Mouse (Mus musculus): Measurements from ENCODE around the gene Ap1b1. TPM values are rescaled to one million over a fixed set of nuclear protein-coding genes. Genes with fewer than 3 reads are reported as not detected.

Gene Ap1b1
- polyA plus RNA-seq, 1 experiment from 2014 or later, result 40.7 TPM

DNA sequence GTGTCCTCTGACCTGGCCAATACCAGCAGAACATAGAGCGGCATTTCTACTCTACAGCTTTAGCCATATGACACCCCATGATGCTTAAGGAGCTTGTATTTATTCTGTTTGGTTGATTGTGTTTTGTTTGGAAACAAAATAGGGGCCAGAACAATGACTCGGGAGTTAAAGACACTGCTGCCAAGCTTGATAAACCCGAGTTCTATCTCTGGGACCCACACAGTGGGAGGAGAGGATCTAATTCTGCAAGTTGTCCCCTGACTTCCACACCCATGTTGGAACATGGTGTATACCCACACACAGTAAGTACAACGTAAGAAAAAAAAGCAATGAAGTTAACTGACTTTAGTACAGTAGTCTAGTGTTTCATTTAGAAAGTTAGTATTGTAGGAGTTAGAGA is 16.2 kb downstream of the Ap1b1 start:
- Histone ChIP-seq H3K9me3 (ENCODE audit: control insufficient read depth, low read length) (no peaks in the 10 kb centered on the region), H3K4me2 (ENCODE audit: low read length) (no peak overlapping the region), H3K36me3 (ENCODE audit: control insufficient read depth, insufficient read depth, low read length) (peaks cover 29% of the 10 kb centered on the region), H3K27me3 (ENCODE audit: control insufficient read depth, insufficient read depth, low read length) (no peaks in the 10 kb centered on the region), H3K27ac (replicated peaks in 1 of 2; ENCODE audit: control insufficient read depth in 1 of 2, insufficient read depth in 1 of 2, low read depth in 2 of 2, low read length in 2 of 2) (no peak overlapping the region), H3K9ac (ENCODE audit: low read length) (no peak overlapping the region), H3K4me1 (ENCODE audit: control insufficient read depth in 2 of 2, insufficient read depth in 2 of 2, low read length in 2 of 2) (no peaks in the 10 kb centered on the region), H3K4me3 (ENCODE audit: control insufficient read depth in 1 of 2, insufficient read depth in 1 of 2, low read depth in 1 of 2, low read length in 2 of 2) (no peak overlapping the region)
- 74% methylated on average over 4 of the region's 4 CpGs for WGBS
- no peak for ATAC-seq (ENCODE audit: insufficient number of reproducible peaks, insufficient read depth, low FRiP score, low read depth)

DNA sequence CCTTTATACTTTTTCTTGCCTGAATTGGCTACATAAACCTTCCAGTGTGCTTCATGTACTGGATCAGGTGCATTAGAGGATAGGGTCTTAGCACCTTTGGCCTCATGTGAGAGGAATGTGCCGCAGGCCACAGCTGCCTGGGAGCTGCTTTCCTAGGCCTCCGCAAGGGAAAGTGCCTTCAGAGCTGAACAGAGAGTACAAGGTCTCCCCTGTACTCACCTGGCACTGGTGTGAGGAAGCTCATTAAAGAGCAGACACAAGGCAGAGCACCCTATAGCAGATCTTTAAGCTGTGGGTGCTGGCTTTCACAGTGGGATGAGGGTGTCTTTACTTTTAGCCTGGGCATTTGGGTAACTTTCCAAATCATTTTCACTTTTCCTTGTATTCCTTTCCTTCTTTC is 18.9 kb downstream of the Ap1b1 start:
- H3K36me3 ChIP-seq (ENCODE audit: control insufficient read depth, insufficient read depth, low read length), result peaks cover 26% of the 10 kb centered on the region
- H3K27me3 ChIP-seq (ENCODE audit: control insufficient read depth, insufficient read depth, low read length), result no peaks in the 10 kb centered on the region
- H3K4me1 ChIP-seq (ENCODE audit: control insufficient read depth in 2 of 2, insufficient read depth in 2 of 2, low read length in 2 of 2), result 0 out of 4 replicates have a peak, but pooled peaks cover 0 to 3% of the 10 kb centered on the region in 2 experiments
- no peaks in the 10 kb centered on the region for H3K9me3 ChIP-seq (ENCODE audit: control insufficient read depth, low read length)
- no peak overlapping the region for H3K4me2 ChIP-seq (ENCODE audit: low read length)
- H3K9ac ChIP-seq (ENCODE audit: low read length), result no peak overlapping the region
- WGBS, result 88% methylated on average over 2 of the region's 2 CpGs
- ATAC-seq (ENCODE audit: insufficient number of reproducible peaks, insufficient read depth, low FRiP score, low read depth), result no peak
- H3K27ac ChIP-seq (replicated peaks in 1 of 2; ENCODE audit: control insufficient read depth in 1 of 2, insufficient read depth in 1 of 2, low read depth in 2 of 2, low read length in 2 of 2), result no peak overlapping the region
- H3K4me3 ChIP-seq (ENCODE audit: control insufficient read depth in 1 of 2, insufficient read depth in 1 of 2, low read depth in 1 of 2, low read length in 2 of 2), result no peak overlapping the region

DNA sequence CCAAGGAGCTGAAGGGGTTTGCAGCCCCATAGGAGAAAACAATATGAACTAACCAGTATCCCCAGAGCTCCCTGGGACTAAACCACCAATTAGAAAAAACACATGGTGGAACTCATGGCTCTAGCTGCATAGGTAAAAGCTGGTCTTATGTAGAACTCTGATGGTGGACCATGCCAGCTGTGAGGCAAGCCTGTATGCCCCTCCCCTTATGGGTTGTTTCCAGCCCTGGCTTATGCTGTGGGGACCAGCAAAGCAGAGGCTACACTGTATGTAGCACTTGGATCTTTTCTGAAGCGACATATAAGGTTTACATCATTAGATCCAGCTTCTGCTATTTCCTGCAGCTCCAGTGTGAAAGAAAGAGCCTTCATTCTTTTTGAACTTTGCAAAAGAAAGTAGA is 20.6 kb downstream of the Ap1b1 start:
- WGBS, result 93% methylated on average over 1 of the region's 1 CpGs
- H3K36me3 ChIP-seq (ENCODE audit: control insufficient read depth, insufficient read depth, low read length), result peaks cover 30% of the 10 kb centered on the region
- H3K4me2 ChIP-seq (ENCODE audit: low read length), result no peak overlapping the region
- ATAC-seq (ENCODE audit: insufficient number of reproducible peaks, insufficient read depth, low FRiP score, low read depth), result no peak
- no peak overlapping the region for H3K4me3 ChIP-seq (ENCODE audit: control insufficient read depth in 1 of 2, insufficient read depth in 1 of 2, low read depth in 1 of 2, low read length in 2 of 2)
- 0 out of 4 replicates have a peak, but pooled peaks cover 0 to 3% of the 10 kb centered on the region in 2 experiments for H3K4me1 ChIP-seq (ENCODE audit: control insufficient read depth in 2 of 2, insufficient read depth in 2 of 2, low read length in 2 of 2)
- no peak overlapping the region for H3K9ac ChIP-seq (ENCODE audit: low read length)
- no peaks in the 10 kb centered on the region for H3K9me3 ChIP-seq (ENCODE audit: control insufficient read depth, low read length)
- H3K27me3 ChIP-seq (ENCODE audit: control insufficient read depth, insufficient read depth, low read length), result no peaks in the 10 kb centered on the region
- H3K27ac ChIP-seq (replicated peaks in 1 of 2; ENCODE audit: control insufficient read depth in 1 of 2, insufficient read depth in 1 of 2, low read depth in 2 of 2, low read length in 2 of 2), result no peak overlapping the region

DNA sequence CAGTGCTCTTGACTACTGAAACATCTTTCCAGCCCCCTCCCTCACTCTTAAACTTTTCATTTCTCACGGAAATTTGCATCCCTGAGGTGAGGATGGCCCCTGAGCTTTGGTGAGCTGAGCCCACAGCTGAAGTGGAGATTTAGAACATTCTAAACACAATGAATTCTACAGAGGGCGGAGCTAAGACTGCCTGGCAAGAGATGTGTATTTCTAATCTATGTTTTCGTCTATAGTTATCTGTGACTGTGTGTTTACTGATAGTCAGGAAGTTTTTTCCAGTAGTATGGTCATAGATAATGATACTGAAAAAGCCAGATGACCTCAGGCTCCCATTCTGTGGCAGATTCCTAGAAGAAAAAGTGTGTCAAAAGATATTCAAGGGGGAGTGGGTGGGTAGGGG is 22.2 kb downstream of the Ap1b1 start:
- WGBS, result 54% methylated on average over 3 of the region's 3 CpGs
- Histone ChIP-seq H3K27me3 (ENCODE audit: control insufficient read depth, insufficient read depth, low read length) (no peaks in the 10 kb centered on the region), H3K36me3 (ENCODE audit: control insufficient read depth, insufficient read depth, low read length) (peaks cover 30% of the 10 kb centered on the region), H3K9ac (ENCODE audit: low read length) (no peak overlapping the region), H3K27ac (replicated peaks in 1 of 2; ENCODE audit: control insufficient read depth in 1 of 2, insufficient read depth in 1 of 2, low read depth in 2 of 2, low read length in 2 of 2) (no peak overlapping the region), H3K4me3 (ENCODE audit: control insufficient read depth in 1 of 2, insufficient read depth in 1 of 2, low read depth in 1 of 2, low read length in 2 of 2) (no peak overlapping the region), H3K4me2 (ENCODE audit: low read length) (no peak overlapping the region), H3K9me3 (ENCODE audit: control insufficient read depth, low read length) (no peaks in the 10 kb centered on the region), H3K4me1 (ENCODE audit: control insufficient read depth in 2 of 2, insufficient read depth in 2 of 2, low read length in 2 of 2) (0 out of 4 replicates have a peak, but pooled peaks cover 2 to 3% of the 10 kb centered on the region in 2 experiments)
- no peak for ATAC-seq (ENCODE audit: insufficient number of reproducible peaks, insufficient read depth, low FRiP score, low read depth)

DNA sequence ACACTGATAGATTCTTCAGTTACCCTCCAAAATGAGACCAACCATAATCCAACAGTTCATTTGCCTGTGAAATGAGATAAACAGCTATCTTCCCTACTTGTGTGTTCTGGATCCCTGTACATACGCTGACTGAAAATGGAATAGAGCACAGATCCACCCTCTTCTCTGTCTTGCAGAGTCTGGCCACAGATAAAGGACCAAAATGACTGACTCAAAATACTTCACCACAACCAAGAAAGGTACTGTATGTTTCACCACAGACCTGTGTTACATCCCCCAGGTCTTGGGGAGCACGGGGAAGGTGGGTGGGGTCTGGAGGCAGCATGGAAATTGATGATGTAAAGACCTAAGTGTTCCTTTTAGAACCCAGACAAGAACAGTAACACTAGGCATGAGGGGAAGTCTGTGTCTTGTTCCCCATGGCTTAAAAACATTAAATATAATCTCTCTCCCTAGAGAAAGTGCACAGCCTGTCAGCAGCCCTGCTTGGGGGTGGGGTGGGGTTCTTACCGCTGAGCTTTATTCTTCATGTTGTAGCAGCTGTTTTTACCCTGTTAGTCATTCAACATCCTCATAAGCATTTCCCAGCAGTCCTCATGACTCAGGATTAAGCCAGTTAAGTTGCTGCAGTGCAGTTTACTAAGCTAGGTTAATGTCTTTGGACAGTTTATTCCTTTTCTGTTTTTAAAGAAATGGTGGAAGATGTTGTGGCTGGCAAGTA is 22.9 kb downstream of the Ap1b1 start:
- no peaks in the 10 kb centered on the region for H3K9me3 ChIP-seq (ENCODE audit: control insufficient read depth, low read length)
- H3K4me3 ChIP-seq (ENCODE audit: control insufficient read depth in 1 of 2, insufficient read depth in 1 of 2, low read depth in 1 of 2, low read length in 2 of 2), result no peak overlapping the region
- peaks cover 36% of the 10 kb centered on the region for H3K36me3 ChIP-seq (ENCODE audit: control insufficient read depth, insufficient read depth, low read length)
- no peaks in the 10 kb centered on the region for H3K27me3 ChIP-seq (ENCODE audit: control insufficient read depth, insufficient read depth, low read length)
- no peak overlapping the region for H3K9ac ChIP-seq (ENCODE audit: low read length)
- 60% methylated on average over 3 of the region's 3 CpGs for WGBS
- H3K4me2 ChIP-seq (ENCODE audit: low read length), result no peak overlapping the region
- no peak overlapping the region for H3K27ac ChIP-seq (replicated peaks in 1 of 2; ENCODE audit: control insufficient read depth in 1 of 2, insufficient read depth in 1 of 2, low read depth in 2 of 2, low read length in 2 of 2)
- no peak for ATAC-seq (ENCODE audit: insufficient number of reproducible peaks, insufficient read depth, low FRiP score, low read depth)
- H3K4me1 ChIP-seq (ENCODE audit: control insufficient read depth in 2 of 2, insufficient read depth in 2 of 2, low read length in 2 of 2), result 0 out of 4 replicates have a peak, but pooled peaks cover 2 to 3% of the 10 kb centered on the region in 2 experiments

DNA sequence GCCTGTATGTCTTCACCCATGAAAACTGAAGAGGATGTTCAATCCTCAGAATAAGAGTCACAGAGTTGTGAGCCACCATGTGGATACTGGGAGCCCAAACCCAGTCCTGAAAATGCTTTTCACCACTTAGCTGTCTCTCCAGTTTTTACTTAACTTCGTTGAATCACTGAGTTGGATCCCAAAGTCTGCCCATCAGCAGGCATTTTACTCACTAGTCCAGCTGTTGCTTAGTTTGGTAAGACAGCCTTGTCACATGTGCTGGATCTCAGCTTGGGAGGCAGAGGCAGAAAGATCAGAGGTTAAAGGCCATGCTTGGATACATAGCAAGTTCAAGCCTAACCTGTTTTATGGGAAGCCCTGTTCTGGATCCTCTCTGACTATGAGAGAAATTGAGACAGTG is 23.6 kb downstream of the Ap1b1 start:
- H3K27ac ChIP-seq (replicated peaks in 1 of 2; ENCODE audit: control insufficient read depth in 1 of 2, insufficient read depth in 1 of 2, low read depth in 2 of 2, low read length in 2 of 2), result no peak overlapping the region
- H3K9ac ChIP-seq (ENCODE audit: low read length), result no peak overlapping the region
- H3K36me3 ChIP-seq (ENCODE audit: control insufficient read depth, insufficient read depth, low read length), result peaks cover 42% of the 10 kb centered on the region
- WGBS, result 87% methylated on average over 1 of the region's 1 CpGs
- H3K4me2 ChIP-seq (ENCODE audit: low read length), result no peak overlapping the region
- 0 out of 4 replicates have a peak, but pooled peaks cover 2 to 3% of the 10 kb centered on the region in 2 experiments for H3K4me1 ChIP-seq (ENCODE audit: control insufficient read depth in 2 of 2, insufficient read depth in 2 of 2, low read length in 2 of 2)
- H3K4me3 ChIP-seq (ENCODE audit: control insufficient read depth in 1 of 2, insufficient read depth in 1 of 2, low read depth in 1 of 2, low read length in 2 of 2), result no peak overlapping the region
- ATAC-seq (ENCODE audit: insufficient number of reproducible peaks, insufficient read depth, low FRiP score, low read depth), result no peak
- no peaks in the 10 kb centered on the region for H3K27me3 ChIP-seq (ENCODE audit: control insufficient read depth, insufficient read depth, low read length)
- no peaks in the 10 kb centered on the region for H3K9me3 ChIP-seq (ENCODE audit: control insufficient read depth, low read length)

DNA sequence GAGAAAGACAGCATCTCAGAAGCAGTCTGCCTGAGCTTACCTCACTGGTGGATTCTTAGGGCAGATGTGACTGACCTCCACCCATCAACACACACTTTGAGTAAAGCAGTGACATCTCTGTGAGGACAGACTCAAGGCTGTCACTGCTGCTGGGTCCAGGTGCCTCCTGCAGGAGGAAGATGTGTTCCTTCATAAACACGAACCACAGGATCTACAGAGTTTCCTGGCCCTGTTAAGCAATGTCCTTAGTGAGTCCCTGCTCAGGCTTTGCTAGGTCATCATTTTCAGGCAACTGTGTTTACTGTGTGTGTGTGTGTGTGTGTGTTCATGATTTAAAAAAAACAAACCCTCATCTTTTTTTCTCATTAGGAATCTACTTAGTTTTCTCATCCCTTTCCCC is 24.9 kb downstream of the Ap1b1 start:
- no peak for ATAC-seq (ENCODE audit: insufficient number of reproducible peaks, insufficient read depth, low FRiP score, low read depth)
- H3K4me2 ChIP-seq (ENCODE audit: low read length), result no peak overlapping the region
- H3K9ac ChIP-seq (ENCODE audit: low read length), result no peak overlapping the region
- WGBS, result 79% methylated on average over 1 of the region's 1 CpGs
- no peak overlapping the region for H3K27ac ChIP-seq (replicated peaks in 1 of 2; ENCODE audit: control insufficient read depth in 1 of 2, insufficient read depth in 1 of 2, low read depth in 2 of 2, low read length in 2 of 2)
- H3K9me3 ChIP-seq (ENCODE audit: control insufficient read depth, low read length), result no peaks in the 10 kb centered on the region
- peaks cover 55% of the 10 kb centered on the region for H3K36me3 ChIP-seq (ENCODE audit: control insufficient read depth, insufficient read depth, low read length)
- no peaks in the 10 kb centered on the region for H3K27me3 ChIP-seq (ENCODE audit: control insufficient read depth, insufficient read depth, low read length)
- H3K4me1 ChIP-seq (ENCODE audit: control insufficient read depth in 2 of 2, insufficient read depth in 2 of 2, low read length in 2 of 2), result 0 out of 4 replicates have a peak, but pooled peaks cover 2 to 3% of the 10 kb centered on the region in 2 experiments
- no peak overlapping the region for H3K4me3 ChIP-seq (ENCODE audit: control insufficient read depth in 1 of 2, insufficient read depth in 1 of 2, low read depth in 1 of 2, low read length in 2 of 2)
